Mouse (Mus musculus) CD4-positive helper T cell, adult 2 months (primary cell): ENCODE measurements around the gene Klk1b24.
"Not testable (repeated sequence)": the region's sequence is repeated elsewhere in the genome, so short reads cannot be mapped to it uniquely, and the experiment has no call there.

Experiments
- DNase-seq: peaks from one replicate; pipeline ENCODE4 v3.0.0-alpha.2; 2012; ENCODE audit warnings: low read depth, missing footprints, low spot score

Klk1b24 gene

DNA sequence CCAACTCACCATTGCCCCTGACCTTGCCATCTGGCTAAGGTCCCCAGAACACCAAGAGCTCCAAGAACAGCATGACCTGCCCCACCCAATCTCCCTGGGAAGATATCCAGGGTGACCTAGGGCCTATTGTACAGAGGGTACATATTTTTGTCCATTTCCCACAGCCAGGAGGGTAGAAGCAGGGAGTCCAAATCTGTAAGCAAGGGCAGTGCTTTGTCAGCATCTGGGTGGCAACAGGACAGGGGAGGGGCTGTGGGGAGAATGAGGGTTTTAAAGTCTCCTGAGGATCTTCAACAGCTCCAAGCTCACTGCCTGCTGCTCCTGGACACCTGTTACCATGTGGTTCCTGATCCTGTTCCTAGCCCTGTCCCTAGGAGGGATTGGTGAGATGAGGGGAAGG, at the start of gene Klk1b24:
TSS of gene Klk1b24 (plus strand) at position 301 of the 400 bp plus-strand sequence.
- not testable (repeated sequence) for DNase-seq

DNA sequence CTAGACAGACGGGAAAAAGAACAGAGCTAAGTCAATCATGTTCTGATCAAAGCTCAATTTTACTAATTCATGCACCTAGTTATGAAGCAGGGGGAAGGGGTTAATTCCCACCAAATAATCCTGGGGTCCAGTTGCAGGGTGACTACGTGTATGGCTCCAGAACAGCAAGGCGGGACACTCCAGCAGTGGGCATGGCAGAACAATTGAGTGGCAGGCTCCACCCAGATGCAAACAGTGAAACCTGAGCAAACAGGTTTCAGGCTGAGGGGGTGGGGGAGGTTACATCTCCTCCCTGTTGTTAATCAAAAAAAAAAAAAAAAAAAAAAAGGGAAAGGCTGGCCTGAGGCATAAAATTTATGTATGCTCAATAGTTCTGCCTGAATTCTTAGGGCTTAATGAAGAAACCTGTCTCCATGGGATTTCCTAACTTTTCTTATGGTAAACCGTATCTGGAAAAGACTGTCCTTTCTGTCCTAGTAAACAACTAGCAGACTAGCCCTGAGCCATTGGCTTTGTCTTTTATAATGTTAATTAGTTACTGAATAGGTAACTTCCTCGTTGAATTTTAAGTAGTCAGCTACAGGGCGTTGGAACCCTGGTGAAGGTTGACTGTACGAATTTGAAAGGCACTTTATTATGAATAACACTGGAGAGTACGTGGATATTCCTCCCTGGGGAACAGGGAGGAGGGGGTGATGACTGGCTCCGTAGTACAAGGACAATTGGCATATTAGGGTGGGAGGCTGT, 8.6 kb upstream of the Klk1b24 start:
- no peak for DNase-seq

DNA sequence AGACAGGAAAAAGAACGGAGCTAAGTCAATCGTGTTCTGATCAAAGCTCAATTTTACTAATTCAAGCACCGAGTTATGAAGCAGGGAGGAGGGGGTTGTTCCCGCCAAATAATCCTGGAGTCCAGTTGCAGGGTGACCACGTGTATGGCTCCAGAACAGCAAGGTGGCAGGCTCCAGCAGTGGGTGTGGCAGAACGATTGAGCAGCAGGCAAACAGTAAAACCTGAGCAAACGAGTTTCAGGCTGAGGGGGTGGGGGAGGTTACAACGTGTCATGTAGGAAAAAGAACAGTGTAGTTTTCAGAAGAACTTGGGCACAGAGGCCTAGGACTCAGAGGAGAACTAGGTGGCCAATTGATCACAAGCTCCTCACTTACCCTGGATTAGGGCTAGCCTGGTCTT, 1.5 kb upstream of the Klk1b24 start:
- DNase-seq: not testable (repeated sequence)

DNA sequence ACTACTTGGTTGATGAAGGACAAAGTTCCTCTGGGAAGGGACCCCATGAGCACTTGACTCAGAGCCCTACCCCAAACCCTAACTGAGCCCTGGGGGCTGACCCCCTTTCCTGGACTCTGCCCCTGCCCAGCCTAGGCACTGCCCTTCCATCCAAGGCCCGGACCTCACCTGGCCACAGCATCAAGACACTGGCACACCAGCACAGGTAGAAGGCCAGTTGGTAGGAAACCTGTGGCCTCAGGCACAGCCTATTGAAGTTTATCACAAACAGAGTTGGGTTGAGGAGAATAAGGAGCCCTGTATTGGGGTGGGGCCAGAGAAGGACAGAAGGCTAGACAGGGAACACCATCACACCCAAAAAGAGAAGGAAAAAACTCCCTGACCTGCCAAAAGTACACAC, 5.4 kb downstream of the Klk1b24 start:
- DNase-seq: not testable (repeated sequence)

DNA sequence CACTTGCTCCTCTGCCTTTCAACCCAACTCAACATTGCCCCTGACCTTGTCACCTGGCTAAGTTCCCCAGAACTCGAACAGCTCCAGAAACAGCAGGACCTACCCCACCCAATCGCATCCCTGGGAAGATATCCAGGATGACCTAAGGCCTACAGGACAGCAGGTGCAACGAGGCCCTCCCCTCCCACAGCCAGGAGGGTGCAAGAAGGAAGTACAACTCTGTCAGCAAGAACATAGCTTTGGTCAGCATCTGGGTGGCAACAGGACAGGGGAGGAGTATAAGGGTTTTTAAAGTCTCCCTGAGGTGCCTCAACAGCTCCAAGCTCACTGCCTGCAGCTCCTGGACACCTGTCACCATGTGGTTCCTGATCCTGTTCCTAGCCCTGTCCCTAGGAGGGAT, 9.9 kb downstream of the Klk1b24 start, which contains the start of gene Klk1b3:
TSS of gene Klk1b3 (plus strand) at position 301 of the 400 bp plus-strand sequence.
- DNase-seq: no peak

DNA sequence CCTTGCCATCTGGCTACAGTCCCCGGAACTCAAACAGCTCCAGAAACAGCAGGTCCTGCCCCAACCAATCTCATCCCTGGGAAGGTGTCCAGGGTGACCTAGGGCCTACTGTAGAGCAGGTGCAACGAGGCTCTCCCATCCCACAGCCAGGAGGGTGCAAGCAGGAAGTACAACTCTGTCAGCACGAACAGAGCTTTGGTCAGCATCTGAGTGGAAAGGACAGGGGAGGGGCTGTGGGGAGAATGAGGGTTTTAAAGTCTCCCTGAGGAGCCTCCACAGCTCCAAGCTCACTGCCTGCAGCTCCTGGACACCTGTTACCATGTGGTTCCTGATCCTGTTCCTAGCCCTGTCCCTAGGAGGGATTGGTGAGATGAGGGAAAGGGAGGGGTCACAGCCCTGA, 19.1 kb downstream of the Klk1b24 start, which contains the start of gene Klk1b4:
TSS of gene Klk1b4 (plus strand) at position 301 of the 400 bp plus-strand sequence.
- DNase-seq: not testable (repeated sequence)

DNA sequence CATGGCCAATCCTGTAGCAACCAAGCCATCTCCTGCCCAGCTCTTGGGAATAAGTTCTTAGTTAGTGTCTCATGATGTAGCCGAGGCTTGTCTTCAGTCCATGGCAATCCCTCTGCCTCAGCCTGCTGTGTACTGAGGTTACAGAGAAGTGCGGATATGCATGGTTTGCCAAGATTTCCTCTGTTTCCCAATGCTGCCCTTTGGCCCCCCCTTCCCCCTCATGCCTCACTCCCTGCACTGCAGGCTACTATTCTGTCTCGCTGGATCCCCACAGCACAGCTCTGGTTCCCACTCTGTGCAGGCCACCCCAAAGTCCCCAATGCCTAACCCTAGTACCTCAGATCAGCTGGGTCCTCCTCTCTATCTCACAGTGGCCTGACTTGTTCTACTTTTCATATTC, 20.3 kb downstream of the Klk1b24 start:
- no peak for DNase-seq

DNA sequence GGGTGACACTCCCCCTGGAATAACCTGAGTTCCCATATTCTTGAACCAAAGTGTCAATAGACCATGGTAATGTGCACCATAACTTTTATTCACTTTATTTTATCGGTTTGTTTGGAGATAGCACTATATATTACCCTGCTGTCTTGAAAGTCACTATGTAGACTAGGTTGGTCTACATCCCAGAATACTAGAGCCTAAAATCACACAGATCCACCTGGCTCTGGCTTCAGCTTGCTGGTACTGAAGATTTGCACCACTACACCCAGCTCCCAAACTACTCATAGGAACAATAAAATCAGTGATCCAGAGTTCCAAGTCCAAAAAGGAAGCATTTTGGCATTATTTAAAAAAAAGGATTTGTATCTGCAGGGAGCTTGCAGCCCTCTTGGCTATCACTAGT, 27.6 kb downstream of the Klk1b24 start, which contains the start of gene Klk1b5:
TSS of gene Klk1b5 (plus strand) at position 301 of the 400 bp plus-strand sequence.
- no peak for DNase-seq

DNA sequence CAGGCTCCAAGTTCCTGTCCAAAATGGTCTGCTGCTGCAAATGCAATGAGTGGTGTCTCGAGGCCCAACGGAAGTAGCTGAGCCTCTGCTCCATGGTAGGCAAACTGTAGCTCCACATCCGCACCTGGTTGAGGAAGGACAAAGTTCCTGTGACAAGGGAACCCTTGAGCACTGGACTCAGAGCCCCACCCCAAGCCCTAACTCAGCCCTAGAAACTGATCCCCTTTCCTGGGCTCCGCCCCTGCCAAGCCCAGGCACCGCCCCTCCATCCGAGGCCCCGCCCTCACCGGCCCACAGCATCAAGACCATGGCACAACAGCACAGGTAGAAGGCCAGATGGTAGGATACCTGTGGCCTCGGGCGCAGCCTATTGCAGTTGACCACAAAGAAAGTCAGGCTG, 33.6 kb downstream of the Klk1b24 start:
- DNase-seq: not testable (repeated sequence)

DNA sequence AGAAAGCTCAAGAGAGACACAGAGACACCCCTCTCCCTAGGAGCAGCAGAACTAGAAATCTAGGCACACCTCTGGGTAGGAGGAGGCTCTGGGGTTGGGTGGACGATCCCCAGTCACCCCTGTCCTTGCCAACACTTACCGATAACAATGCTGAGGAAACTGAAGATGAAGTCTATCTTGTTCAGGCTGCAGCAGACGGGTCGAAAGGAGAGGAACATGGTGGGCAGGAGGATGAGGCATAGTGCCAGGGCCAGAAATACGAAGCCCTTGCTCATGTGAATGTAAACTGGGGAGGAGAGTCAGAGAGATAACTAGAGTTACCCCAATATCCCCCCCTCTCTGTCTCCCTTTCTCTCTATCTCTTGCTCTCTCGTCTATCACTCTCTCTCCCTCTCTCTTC, 34.3 kb downstream of the Klk1b24 start:
- DNase-seq: not testable (repeated sequence)

DNA sequence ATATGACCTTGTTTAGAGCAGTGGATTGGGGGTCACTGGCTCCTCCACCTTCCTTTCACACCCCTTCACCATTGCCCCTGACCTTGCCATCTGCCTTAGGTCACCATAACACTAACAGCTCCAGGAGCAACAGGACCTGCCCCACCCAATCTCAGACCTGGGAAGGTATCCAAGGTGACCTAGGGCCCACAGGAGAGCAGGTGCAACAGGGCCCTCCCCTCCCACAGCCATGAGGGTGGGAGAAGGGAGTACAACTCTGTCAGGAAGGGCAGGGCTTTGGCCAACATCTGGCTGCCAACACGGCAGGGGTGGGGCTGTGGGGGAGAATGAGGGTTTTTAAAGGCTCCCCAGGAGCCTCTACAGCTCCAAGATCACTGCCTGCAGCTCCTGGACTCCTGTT, 37.0 kb downstream of the Klk1b24 start, which contains the start of gene Klk1:
TSS of gene Klk1 (plus strand) at position 285 of the 400 bp plus-strand sequence.
- DNase-seq: no peak

DNA sequence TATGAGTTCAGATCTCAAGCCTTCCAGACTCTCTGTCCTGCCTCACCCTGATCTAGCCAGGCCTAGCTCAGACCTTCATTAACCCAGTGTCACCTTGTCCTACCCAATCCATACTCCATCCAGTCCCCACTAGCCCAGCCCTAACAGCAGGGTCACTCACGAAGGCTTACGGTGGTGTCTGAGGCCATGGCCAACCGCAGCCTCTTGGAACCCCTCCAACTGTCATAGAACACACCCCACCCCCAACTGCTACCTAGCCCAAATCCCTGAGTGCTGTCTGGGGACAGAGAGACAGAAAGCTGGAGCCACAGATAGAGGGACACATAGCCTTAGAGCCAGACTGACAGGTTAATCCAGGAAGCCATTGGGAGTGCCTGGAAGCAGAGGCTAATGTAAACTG, 47.9 kb downstream of the Klk1b24 start, which contains the start of gene Gm36864:
TSS of gene Gm36864 (plus strand) at position 269 of the 400 bp plus-strand sequence.
- DNase-seq: no peak

DNA sequence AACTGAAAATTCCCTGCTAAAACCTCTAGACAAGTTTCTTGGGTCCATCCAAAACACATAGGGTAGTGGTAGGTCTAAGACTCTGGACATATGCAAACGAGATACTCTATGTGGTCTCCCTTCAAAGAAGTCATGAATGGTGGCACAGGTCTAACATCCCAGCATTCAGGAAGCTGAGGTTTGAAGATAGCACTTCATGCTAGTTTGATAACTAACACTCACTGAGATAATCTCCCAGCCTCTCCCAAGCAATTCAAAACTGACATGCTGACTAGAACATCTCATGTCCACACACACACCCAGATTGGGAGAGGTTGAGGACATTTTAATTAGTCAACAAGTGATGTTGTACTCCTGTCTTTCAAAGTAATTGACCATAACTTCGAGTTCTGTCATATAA, 51.9 kb downstream of the Klk1b24 start:
- no peak for DNase-seq

DNA sequence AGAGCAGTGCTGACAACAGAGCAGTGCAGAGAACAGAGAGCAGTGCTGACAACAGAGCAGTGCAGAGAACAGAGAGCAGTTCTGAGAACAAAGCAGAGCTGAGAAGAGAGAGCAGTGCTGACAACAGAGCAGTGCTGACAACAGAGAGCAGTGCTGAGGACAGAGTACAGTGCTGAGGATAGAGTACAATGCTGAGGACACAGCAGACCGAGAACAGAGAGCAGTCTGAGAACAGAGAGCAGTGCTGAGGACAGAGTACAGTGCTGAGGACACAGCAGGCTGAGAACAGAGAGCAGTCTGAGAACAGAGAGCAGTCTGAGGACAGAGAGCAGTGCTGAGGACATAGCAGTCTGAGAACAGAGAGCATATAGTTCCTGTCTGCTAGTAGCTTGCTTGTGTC, 52.7 kb downstream of the Klk1b24 start:
- DNase-seq: no peak

DNA sequence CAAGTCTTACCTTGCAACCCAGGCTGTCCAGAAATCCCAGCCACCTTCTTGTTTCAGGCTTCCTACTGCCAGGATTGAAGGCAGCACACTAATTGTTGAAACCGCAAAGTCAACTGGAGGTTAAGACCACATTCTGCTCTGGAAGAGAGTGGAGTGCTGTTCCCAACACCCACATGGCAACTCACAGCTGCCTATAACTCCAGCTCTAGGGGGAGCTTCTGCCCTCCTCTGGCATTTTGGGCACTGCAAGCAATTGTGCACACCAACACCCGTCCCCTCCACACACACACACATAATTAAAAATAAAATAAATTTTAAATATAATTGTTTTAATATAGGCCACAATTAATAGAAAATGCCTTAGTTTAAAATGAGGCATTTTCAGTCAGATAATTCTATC, 53.1 kb downstream of the Klk1b24 start:
- DNase-seq: no peak
